Comparison of ENCODE assay signal across 30 mouse cellular contexts in the genomic region with DNA sequence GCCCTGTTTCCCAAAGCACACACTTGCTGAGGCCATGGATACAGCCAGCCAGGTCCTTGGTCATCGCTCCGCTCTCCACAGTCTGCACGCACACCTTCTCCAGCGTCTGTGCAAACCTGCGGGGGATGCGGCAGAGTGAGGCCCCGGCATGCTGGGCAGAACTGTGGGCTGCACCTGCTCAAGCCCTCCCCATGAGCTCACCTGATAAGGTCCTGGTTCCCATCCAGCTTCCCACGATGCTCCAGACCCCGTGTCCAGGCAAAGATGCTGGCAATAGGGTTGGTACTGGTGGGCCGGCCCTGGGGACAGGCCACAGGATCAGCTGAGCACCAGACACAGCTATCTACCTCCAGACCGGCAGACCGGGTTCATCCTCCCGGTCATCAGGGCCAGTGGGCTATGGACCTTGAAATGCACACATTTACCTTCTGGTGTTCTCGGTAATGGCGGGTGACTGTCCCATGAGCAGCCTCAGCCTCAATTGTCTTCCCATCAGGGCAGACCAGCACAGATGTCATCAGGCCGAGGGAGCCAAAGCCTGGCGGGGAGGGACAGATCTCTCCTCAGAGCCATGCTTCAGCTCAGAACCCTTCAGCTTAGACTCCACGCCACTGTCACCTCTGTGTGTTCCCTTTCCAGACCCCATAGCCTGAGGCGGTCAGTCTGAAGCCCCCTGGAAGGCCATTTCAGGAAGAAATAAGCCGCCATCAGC. TPM values are rescaled to one million over a fixed set of nuclear protein-coding genes. Genes with fewer than 3 reads are reported as not detected.
DNase-seq lines count a peak whose midpoint lies in the region; ATAC-seq and TF ChIP-seq lines count a peak whose summit lies in the region.
"Had no signal": no experiment of that assay in that cellular context is flagged by ENCODE, and none has a peak within 500 bp of the region (broad histone marks: within the 10 kb centered on the region; RNA-seq: fewer than 3 reads in every experiment).

No protein-coding gene starts in this region.

- no peak overlapping the region for H3K9ac ChIP-seq in embryonic facial prominence, embryonic 12.5 days
- H3K9ac ChIP-seq in intestine, postnatal 0 days (ENCODE audit: low read depth, low read length) = no peak overlapping the region
- no peak overlapping the region for H3K9ac ChIP-seq in intestine, embryonic 16.5 days (ENCODE audit: low read depth, low read length)
- H3K9ac ChIP-seq: heart, embryonic 13.5 days; limb, embryonic 13.5 days; liver, embryonic 12.5 days; neural tube, embryonic 13.5 days had no signal

- WGBS in embryonic facial prominence, embryonic 12.5 days = 94% methylated on average over 20 of the region's 20 CpGs
- WGBS in embryonic facial prominence, embryonic 10.5 days = 93% methylated on average over 20 of the region's 20 CpGs
- 91% methylated on average over 20 of the region's 20 CpGs for WGBS in intestine, postnatal 0 days
- 94% methylated on average over 20 of the region's 20 CpGs for WGBS in intestine, embryonic 16.5 days

- no peak overlapping the region for H3K4me3 ChIP-seq in embryonic facial prominence, embryonic 12.5 days
- H3K4me3 ChIP-seq in embryonic facial prominence, embryonic 10.5 days = no peak overlapping the region
- no peak overlapping the region for H3K4me3 ChIP-seq in intestine, postnatal 0 days (ENCODE audit: low read depth, low read length)
- H3K4me3 ChIP-seq in intestine, embryonic 16.5 days (ENCODE audit: low read length) = no peak overlapping the region
- H3K4me3 ChIP-seq: erythroblast, embryonic 14.5 days; gastrocnemius, adult 2 months; heart, adult 2 months; heart, embryonic 13.5 days; limb, embryonic 13.5 days; liver, embryonic 12.5 days; neural tube, embryonic 13.5 days had no signal

- no peak for TF ChIP-seq CTCF in intestine, postnatal 0 days (IDR thresholded peaks at IDR 0.05; ENCODE audit: low read depth)

- H3K36me3 ChIP-seq in embryonic facial prominence, embryonic 12.5 days = peaks cover 91% of the 10 kb centered on the region
- peaks cover 100% of the 10 kb centered on the region for H3K36me3 ChIP-seq in embryonic facial prominence, embryonic 10.5 days (replicated peaks)
- peaks cover 91% of the 10 kb centered on the region for H3K36me3 ChIP-seq in intestine, postnatal 0 days (ENCODE audit: control insufficient read depth, insufficient read depth)
- peaks cover 43% of the 10 kb centered on the region for H3K36me3 ChIP-seq in intestine, embryonic 16.5 days (ENCODE audit: control insufficient read depth, insufficient read depth, low read length)

- H3K27ac ChIP-seq in embryonic facial prominence, embryonic 12.5 days = peak overlapping the region; percentile 17; the same call in 1 of the 2 replicates
- no peak overlapping the region for H3K27ac ChIP-seq in embryonic facial prominence, embryonic 10.5 days (replicated peaks)
- H3K27ac ChIP-seq in intestine, postnatal 0 days (ENCODE audit: low read depth, low read length) = 0 out of 2 replicates have a peak overlapping the region, but pooled peaks have one; percentile 5
- H3K27ac ChIP-seq in intestine, embryonic 16.5 days (ENCODE audit: low read length) = no peak overlapping the region
- H3K27ac ChIP-seq: heart, adult 2 months; heart, embryonic 13.5 days; limb, embryonic 13.5 days; liver, embryonic 12.5 days; macrophage; neural tube, embryonic 13.5 days; stomach, postnatal 0 days had no signal

- no peaks in the 10 kb centered on the region for H3K27me3 ChIP-seq in embryonic facial prominence, embryonic 12.5 days
- H3K27me3 ChIP-seq in embryonic facial prominence, embryonic 10.5 days (replicated peaks; ENCODE audit: low read depth, poor library complexity, severe bottlenecking) = no peaks in the 10 kb centered on the region
- no peaks in the 10 kb centered on the region for H3K27me3 ChIP-seq in intestine, postnatal 0 days (replicated peaks; ENCODE audit: control insufficient read depth, insufficient read depth, low read length)
- no peaks in the 10 kb centered on the region for H3K27me3 ChIP-seq in intestine, embryonic 16.5 days (replicated peaks; ENCODE audit: control insufficient read depth, insufficient read depth, low read length)
- H3K27me3 ChIP-seq: heart, embryonic 13.5 days; limb, embryonic 13.5 days; liver, embryonic 12.5 days; neural tube, embryonic 13.5 days; Patski had no signal

- no peaks in the 10 kb centered on the region for H3K9me3 ChIP-seq in embryonic facial prominence, embryonic 12.5 days
- H3K9me3 ChIP-seq in embryonic facial prominence, embryonic 10.5 days = no peaks in the 10 kb centered on the region
- no peaks in the 10 kb centered on the region for H3K9me3 ChIP-seq in intestine, postnatal 0 days (ENCODE audit: control insufficient read depth)
- H3K9me3 ChIP-seq in intestine, embryonic 16.5 days (ENCODE audit: control insufficient read depth, low read length) = no peaks in the 10 kb centered on the region
- H3K9me3 ChIP-seq: heart, embryonic 13.5 days; limb, embryonic 13.5 days; liver, embryonic 12.5 days; neural tube, embryonic 13.5 days had no signal

- no peaks in the 10 kb centered on the region for H3K4me1 ChIP-seq in embryonic facial prominence, embryonic 12.5 days
- peaks cover 6% of the 10 kb centered on the region; the same call in 1 of the 2 replicates for H3K4me1 ChIP-seq in embryonic facial prominence, embryonic 10.5 days
- no peaks in the 10 kb centered on the region for H3K4me1 ChIP-seq in intestine, postnatal 0 days (replicated peaks; ENCODE audit: control insufficient read depth, insufficient read depth, low read length)
- peaks cover 13% of the 10 kb centered on the region; the same call in 1 of the 2 replicates for H3K4me1 ChIP-seq in intestine, embryonic 16.5 days (ENCODE audit: control insufficient read depth, insufficient read depth, low read length)

- peak; percentile 44 to 46 for DNase-seq in cerebellum, adult 18-20 months
- no peak for DNase-seq in embryonic facial prominence, embryonic 10.5 days (ENCODE audit: low spot score)
- DNase-seq: adrenal gland, postnatal 10 days; embryo, embryonic 11 days; gastrocnemius, adult 2 months; gastrocnemius, postnatal 36 days; heart, adult 2 months; heart, postnatal 10 days; kidney, adult 2 months; kidney, postnatal 4 days; lung, adult 18-20 months; right cerebral cortex, postnatal 4 days; thymus, adult 18-20 months; thymus, postnatal 25 days had no signal

- H3K4me2 ChIP-seq in embryonic facial prominence, embryonic 12.5 days (replicated peaks) = no peak overlapping the region
- no peak overlapping the region for H3K4me2 ChIP-seq in intestine, postnatal 0 days (replicated peaks; ENCODE audit: low read depth)
- H3K4me2 ChIP-seq in intestine, embryonic 16.5 days (ENCODE audit: low read depth, low read length) = no peak overlapping the region
- H3K4me2 ChIP-seq: heart, embryonic 13.5 days; limb, embryonic 13.5 days; liver, embryonic 12.5 days; neural tube, embryonic 13.5 days had no signal

- no peak for ATAC-seq in cerebellum, adult (ENCODE audit: insufficient number of reproducible peaks, low FRiP score, low TSS enrichment)
- ATAC-seq in embryonic facial prominence, embryonic 12.5 days (ENCODE audit: insufficient number of reproducible peaks, insufficient read depth, low FRiP score, low TSS enrichment) = no peak
- no peak for ATAC-seq in intestine, postnatal 0 days
- ATAC-seq in intestine, embryonic 16.5 days = no peak
- 0 out of 2 replicates have a peak, but pooled peaks have one; percentile 16 for ATAC-seq in megakaryocyte, adult 5-6 weeks (ENCODE audit: poor library complexity, severe bottlenecking)
- ATAC-seq: forebrain, embryonic 16.5 days; inflammation-experienced regulatory T-cells, adult 6 months; liver, embryonic 12.5 days; lung, postnatal 0 days; Patski had no signal

RNA-seq across cellular contexts. Expression of a gene that starts 19.4 kb away (rescaled TPM):
- 495 and 498 TPM in 2 replicates for polyA plus RNA-seq in embryonic facial prominence, embryonic 12.5 days (2016; fragmentation: Nextera tagmentation; extraction: Ambion mirVana)
- polyA plus RNA-seq in embryonic facial prominence, embryonic 10.5 days (2016; fragmentation: Nextera tagmentation; extraction: Ambion mirVana) = 522 and 534 TPM in 2 replicates
- 185 and 190 TPM in 2 replicates for polyA plus RNA-seq in intestine, postnatal 0 days (2015; fragmentation: Nextera tagmentation; extraction: Ambion mirVana)
- 540 and 585 TPM in 2 replicates for polyA plus RNA-seq in intestine, embryonic 16.5 days (2015; fragmentation: Nextera tagmentation; extraction: Ambion mirVana)
- total RNA-seq in megakaryocyte, adult 5-6 weeks (2015) = 74.9 and 77.7 TPM in 2 replicates
- 85.5 and 90.4 TPM in 2 replicates for total RNA-seq in megakaryocyte, adult 5-6 weeks (2017)

Comparison
In these comparisons a context has a peak if more than half of its experiments do, and no peak if none do; other contexts are left out.
1. H3K27ac ChIP-seq: peak in embryonic facial prominence, embryonic 12.5 days (single experiment) and intestine, postnatal 0 days (single experiment); none in embryonic facial prominence, embryonic 10.5 days (single experiment) and intestine, embryonic 16.5 days (single experiment).